Mouse (Mus musculus) cerebellum, adult 2 months (tissue): ENCODE results near the gene Cbx1.
"Not testable (repeated sequence)": the region's sequence is repeated elsewhere in the genome, so short reads cannot be mapped to it uniquely, and the experiment has no call there.

Experiments
- CTCF ChIP-seq: fragments of 200-500 bp; IDR thresholded peaks from 2 replicates; pipeline ENCODE4 v1.5.1; 2011; ENCODE audit warnings: low read depth, mild to moderate bottlenecking, control low read depth, low read length, moderate library complexity, borderline replicate concordance; ENCODE audit not compliant: insufficient read depth
- POLR2A ChIP-seq: fragments of 200-500 bp; IDR thresholded peaks from 2 replicates; pipeline ENCODE4 v1.6.1; 2011; ENCODE audit warnings: low read length, control low read depth, borderline replicate concordance; ENCODE audit not compliant: insufficient read depth

GRCm38 (mm10) chr11:96849145-96849544 is 60.2 kb downstream of the Cbx1 start:
- TF ChIP-seq POLR2A, CTCF: not testable (repeated sequence)
